Mouse (Mus musculus): Measurements from ENCODE around the gene Clcf1.

Gene Clcf1

DNA sequence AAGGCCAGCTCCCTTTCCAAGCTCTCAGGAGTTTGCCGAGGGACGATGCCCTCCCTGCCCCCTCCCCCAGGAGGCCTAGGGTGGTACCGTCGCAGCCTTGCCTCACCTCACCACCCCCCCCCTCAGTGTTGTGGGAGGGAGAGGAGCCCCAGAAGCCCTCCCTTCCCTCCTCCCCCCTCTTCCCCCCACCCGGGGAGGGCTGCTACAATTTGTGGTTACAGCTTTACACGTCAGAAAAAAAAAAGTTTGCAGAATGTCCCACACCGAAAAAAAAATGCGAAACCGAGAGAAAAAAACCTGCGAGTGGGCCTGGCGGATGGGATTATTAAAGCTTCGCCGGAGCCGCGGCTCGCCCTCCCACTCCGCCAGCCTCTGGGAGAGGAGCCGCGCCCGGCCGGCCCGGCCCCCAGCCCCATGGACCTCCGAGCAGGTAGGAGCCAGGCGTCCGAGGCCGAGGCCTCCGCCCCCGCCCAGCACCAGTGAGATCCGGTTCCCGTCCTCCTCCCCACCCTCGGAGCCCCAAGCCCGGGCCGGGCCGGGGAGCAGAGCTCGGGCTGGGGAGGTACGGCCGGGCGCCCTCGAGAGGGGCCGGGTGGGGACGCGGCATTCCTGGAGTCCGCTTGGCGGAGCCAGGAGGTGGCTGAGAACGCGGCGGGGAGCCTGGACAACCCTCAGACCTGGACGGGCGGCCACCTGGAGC lies at the start of gene Clcf1, which contains the start of gene AC109138.7:
Gene Clcf1, plus strand, starts transcription at position 168 of the 700 bp plus-strand sequence.
Gene AC109138.7, plus strand, starts transcription at position 287 of the 700 bp plus-strand sequence.
- DNase-seq (ENCODE audit: low spot score), result peak; percentile 49

DNA sequence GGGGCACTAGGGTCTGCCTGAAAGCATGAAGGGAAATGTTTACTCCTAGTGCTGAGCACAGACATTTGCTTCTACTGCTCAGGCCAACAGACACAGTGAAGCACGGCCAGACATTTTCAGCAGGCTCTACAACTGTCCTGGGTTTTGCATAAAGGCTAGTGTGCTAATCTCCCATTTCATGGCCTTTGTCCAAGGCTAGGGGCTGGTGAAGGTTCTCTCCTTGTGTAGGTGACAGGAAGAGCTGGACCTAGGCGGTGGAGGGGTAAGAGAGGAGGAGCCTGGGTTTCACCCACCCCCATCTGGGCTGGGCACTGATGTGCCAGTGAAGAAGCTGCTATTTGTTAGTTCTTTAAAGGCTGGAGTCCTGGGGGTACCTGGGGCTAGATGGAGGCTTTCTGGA lies 49.3 kb upstream of the Clcf1 start:
- DNase-seq (ENCODE audit: low spot score), result no peak

DNA sequence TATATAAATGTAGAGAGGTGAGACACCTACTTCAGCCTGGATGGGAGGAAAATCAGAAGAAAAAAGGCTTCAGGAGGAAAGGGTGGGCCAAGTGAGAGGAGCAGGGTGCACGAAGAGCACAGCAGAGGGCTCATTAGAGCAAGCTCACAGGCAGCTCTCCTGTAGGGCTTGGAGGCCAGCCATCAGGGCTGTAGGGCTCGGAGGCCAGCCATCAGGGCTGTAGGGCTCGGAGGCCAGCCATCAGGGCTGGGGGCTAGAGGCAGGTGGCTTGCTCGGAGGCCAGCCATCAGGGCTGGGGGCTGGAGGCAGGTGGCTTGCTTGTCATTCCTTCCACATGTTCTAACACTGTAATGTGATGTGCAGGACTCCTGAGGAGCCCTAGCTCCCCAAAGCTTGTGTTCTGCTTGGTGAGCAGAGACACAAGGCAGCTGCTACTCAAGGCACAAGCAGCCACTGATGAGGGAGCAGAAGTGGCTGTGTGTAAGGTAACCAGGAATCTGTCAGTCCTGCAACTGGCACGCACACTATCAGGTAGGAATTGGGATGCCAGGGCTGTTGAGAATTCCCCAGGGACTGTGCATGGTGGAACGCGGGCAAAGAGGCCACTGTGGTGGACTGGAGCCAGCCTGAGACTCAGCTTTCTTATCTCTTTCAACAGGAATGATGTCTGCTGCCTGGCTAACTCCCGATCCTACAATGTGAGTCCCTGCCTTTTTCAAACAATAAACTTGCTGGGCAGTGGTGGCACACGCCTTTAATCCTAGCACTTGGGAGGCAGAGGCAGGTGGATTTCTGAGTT lies 47.2 kb upstream of the Clcf1 start:
- no peak for DNase-seq (ENCODE audit: low spot score)

DNA sequence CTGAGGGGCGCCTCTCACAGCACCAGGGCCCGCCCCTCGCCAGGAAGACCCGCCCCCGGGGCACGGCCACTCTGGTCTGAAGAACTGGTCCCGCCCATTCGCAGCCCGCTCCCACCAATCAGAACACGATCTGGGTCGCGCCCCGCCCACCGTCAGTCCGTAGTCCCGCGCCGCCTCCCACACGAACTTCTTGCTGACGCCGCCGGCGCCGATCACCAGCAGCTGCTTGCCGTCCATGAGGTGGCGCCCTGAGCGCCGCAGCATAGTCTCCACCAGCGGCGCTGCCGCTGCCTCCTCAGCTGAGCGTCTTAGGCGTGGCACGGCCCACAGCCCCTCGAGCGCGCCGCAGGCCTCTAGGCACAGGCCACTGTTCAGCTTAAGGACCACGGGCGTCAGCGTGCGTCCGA lies 44.7 kb upstream of the Clcf1 start:
- DNase-seq (ENCODE audit: low spot score), result peak; percentile 98

DNA sequence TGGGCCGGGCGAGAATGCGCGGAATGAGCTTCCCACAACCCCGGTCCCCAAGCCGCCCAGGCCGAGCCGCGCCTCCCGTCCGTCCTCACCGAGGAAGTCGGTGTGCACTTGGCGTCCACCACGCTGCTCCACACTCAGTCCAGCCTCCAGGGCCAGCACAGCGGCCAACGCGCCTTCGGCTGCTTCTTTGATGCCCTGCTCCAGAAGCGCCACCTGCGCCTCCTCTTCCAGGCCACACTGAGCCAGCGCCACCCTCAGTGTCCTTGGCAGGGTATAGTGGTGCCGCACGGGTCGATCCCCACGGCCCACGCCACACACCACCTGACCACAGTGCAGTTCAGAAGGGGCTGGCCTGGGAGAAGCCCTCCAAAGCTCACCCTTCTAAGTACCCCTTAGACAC lies 44.2 kb upstream of the Clcf1 start:
- DNase-seq (ENCODE audit: low spot score), result no peak

DNA sequence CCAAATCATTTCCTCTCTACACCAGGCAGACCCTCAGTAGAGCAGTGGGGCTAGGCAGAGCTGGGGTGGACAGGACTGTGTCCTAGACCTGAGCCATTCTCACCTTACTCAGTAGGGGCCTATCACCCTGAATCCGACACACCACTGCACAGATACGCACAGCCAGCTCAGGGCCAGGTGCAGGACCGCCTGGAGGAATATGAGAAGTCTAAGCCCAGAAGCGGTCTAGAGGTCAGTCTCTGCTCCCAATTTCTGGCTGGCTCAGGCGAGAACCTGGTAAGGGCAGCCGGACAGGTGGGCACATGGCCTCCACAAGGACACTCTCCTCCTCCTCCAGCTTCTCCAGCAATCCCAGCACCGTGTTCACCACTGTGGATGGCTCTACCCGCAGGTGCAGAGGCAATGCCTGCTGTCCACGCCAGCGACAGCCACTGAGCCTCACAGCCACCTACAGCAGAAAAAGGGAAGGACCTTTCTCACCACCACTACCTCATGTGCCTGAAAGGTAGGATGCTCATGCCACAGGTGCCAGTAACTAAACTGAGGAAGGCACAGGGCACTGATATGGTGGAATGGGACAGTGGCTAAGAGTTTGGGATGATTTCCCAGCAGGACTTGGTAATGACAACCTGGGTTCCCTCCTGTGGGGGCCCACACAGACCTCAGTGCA lies 43.2 kb upstream of the Clcf1 start:
- DNase-seq (ENCODE audit: low spot score), result no peak

DNA sequence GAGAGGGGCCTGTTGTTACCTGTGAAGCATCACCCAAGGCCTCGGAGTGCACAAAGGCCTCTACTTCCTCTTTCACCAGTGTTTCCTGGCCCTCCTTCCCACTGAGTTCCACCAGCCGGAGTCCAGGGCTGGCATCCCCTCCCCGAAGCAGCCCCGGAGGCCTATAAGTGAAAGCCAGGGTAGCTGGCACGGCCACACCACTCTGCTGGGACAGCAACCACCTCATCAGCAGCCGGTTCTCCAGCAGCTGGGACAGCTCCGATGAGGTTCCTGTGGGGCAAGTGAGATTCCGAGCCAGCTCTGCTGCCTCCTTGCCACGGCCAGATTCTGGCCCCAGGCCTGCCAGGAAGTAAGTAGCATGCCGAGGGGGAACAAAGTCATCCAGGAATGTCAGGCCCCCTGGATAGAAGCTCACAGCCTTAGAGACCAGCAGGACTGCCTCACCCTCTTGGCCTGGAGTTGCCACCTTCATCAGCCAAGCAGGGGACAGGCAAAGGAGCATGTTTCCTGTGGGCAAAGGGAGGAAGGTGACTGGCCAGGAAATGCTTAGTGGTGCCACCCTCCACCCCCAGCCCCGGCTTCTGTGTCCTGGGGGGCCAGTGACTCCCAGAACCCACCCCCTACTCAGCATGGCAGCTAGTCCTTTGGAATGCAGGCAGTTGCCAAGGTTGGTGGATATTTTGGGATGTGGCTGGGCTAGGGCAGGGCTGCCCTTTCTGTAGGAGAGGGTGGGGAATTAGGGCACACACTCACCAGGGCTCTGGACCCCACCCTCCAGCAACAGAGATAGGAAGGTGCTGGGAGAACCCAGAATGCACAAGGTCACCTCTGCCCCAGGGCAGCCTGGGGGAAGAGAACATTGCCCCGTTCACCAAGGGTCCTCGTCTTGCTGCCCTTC lies 42.4 kb upstream of the Clcf1 start:
- no peak for DNase-seq (ENCODE audit: low spot score)

DNA sequence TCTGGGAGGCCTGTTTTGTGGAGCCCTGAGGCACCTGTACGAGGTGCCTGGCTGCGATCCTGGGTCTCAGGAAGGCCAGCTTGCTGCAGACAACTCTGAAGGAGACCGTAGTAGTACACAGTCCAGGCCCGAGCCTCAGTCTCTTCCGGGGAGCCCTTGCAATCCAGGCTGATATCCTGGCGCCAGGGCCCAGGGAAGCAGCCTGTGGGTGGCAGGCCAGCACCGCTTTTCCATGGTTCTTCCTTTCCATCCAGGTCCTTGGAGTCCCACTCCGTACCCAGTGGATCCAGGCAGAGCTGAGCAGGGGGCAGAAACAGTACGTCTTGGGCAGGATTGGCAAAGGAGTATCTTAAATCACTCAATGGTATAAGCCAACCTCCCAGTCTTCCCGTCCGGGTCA lies 41.1 kb upstream of the Clcf1 start:
- DNase-seq (ENCODE audit: low spot score), result no peak

DNA sequence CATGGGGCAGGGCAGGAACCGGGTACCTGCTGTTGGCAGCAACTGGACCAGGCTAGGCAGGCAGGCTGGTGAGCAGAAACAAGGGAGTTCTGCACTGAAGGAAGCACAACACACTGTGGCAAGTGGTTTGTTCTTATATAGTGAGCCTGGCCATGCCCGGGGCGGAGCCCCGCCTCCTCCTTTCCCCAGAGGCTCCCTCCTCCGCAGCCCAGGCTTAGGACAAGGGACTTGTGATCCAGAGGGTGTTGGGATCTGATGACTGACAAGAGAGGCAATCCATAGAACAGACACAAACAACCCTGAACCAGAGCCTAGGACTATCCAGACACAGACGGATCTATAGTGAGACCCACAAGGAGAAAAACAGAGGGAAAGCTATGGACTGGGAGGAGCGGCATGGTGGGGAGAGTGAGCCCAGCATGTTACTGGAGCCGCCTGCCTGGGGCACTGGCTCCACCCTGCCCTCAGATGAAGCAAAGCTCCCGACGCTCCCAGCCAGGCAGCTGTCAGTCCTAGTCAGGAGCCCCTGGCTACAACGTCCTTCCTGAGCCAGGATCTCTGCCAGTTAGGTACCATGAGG lies 38.6 kb upstream of the Clcf1 start, which contains the start of gene Carns1:
Gene Carns1, minus strand, starts transcription at position 112 of the 580 bp plus-strand sequence.
- no peak for DNase-seq (ENCODE audit: low spot score)

DNA sequence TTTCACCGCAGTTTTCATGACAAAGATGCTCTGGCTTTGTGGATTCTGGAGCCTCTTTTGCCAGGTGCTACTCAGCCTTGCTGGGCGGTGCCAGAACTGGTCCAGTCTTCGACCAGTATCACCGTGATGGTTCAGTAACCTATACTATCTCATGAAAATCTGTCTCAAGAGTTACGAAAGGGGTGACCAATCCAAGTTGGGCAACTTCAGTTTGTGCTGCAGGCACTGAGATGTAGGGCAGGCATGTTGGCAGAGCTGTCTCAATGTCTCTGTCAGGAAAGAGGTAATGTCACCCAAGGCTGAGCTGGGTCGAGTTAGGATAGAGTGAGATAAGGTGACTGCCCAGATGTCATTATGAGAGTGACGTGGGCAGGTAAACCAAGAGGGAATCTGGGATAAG lies 33.6 kb upstream of the Clcf1 start:
- no peak for DNase-seq (ENCODE audit: low spot score)

DNA sequence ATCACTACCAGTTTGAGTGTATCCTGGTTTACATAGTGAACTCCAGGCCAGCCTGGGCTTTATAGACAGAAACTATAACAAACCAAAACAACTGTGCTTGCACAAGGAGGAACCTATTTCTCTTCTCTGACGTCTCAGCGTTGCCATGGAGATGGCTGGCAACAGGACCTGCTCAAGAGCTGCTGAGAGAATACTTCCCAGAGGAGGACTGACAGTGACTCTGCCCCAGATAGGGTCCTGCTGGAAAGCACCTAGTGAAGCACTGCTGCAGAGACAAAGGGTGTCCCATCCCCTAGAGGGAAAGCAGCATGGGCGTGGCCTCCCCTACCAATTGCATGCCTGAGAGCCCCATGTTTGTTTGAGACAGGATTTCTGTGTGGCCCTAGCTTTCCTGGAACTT lies 32.1 kb upstream of the Clcf1 start:
- DNase-seq (ENCODE audit: low spot score), result no peak

DNA sequence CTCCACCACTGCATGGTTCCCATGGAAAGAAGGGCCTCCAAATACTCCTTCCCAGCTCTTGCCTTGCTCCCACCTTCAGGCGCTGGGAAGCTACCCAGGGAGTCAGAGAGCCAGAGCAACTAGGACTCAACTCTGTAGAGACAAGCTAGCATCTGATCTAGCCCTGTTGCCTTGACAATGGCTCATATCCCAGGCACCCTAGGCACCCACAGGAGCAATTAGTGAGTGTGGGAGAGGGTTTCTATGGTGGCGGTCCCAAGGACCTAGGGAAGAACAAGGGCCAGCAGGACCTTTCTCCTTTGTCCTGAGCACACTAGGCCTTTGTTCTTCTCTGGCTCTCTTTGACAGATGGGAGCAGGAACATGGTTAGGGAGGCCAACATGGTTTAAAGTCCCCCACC lies 30.3 kb upstream of the Clcf1 start:
- DNase-seq (ENCODE audit: low spot score), result no peak

DNA sequence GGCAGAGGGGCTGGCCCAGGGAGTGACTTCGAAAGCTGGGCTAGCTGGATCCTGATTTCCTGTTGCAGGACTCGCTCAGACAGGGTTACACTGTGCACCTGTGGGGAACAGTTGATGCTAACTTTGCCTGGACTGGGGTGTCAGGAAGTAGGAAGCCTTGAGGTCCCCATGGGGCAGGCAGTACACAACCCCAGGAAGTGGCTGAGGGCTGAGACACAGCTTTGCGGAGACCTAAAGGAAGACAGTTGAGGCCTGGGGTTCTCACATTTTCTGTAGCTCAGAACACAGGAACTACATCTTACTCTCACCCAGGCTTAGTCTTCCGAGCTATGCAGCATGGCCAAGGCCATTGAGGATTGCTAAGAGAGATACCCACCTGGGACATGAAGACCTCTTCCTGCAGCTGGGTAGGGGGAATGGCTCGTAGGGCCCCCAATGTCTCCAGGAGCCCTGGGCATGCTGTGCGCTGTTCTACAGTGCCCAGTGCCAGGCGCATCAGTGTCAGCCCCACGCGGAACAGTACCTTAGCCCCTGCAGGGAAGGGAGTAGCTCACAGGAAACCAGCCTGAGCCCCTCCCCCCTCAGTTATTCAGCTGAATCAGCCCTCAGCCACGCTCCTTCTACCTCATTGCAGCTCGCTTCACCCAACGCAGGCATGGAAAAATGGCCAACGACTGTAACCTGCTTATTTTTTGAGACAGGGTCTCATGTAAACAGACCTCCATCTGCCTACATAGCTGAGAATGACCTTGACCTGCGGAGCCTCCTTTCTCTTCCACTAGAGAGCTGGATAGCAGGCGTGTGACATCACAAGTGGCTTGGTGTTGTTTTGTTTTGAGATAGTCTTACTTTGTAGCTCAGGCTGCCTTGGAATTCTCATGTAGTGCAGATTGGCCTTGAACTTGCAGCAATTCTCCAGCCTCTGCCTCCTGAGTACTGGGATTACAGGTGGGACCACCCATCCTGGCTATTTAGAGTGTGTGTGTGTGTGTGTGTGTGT lies 28.8 kb upstream of the Clcf1 start:
- no peak for DNase-seq (ENCODE audit: low spot score)

DNA sequence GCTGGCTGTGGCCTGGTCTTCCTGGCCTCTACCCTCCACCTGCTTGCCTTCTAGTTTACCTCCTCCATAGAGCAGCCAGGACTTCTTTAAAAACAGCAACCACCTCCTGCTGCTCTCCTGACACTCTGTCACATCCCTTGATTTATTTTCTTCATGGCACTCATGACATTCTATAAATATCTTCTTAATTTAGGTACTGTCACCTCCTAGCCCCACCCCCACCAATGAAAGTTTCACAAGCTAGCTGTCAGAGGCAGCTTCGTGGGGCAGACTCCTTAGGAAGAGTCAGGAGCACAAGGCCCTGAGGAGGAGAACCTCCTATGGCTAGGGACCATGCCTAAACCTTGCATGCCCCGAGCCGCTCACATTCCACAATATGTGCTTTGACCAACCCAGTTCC lies 26.7 kb upstream of the Clcf1 start:
- DNase-seq (ENCODE audit: low spot score), result no peak

DNA sequence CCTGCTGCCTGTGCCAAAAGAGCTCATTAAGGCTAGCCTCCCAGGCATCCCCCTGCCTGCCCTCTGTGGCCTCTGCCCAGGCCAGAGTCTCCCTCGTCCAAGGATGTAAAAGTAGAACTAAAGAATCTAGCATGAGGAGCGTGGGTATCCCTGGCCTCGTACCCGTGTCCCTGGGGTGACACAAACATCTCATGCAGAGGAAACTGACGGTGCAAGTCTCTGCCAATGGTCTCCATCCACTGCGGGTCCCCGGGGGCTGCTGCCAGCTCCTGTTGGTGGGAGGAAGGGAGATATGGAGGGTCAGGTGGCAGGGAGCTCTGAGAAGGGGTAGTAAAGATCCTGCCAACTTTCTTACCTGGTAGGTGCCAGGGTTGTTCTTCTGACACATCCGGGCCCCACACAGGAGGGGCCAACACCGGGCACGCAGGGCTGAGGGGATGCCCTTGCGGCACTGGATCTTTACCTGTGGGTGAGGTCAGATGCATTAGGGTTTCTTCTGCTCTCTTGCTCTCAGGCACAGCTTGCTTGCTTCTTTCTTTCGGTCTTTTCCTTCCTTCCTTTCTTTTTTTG lies 24.9 kb upstream of the Clcf1 start:
- DNase-seq (ENCODE audit: low spot score), result no peak

DNA sequence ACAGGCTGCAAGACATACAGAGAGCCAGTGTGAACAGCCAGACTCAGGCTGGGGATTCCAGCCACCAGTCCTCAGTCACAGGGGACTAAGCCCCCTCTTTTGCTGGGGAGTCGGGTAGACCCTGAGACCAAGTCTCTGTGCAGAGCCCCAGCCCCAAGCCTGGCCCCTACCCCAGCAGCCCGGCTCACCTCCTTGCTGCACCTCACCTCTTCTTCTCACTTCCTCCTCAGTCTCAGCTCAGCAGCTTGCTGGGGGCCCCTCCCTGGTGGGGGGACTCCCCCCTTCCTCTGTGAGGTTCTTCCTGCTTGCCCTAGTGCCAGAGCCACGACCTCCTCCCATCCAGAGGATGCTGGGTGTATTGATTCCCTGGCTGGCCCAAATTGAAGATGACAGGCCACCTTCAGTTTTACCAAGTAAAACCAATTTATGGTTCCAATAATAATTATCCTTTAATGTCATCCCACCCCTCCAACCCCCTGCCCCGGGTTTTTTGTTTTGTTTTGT lies 23.2 kb upstream of the Clcf1 start, which contains the start of gene Tbc1d10c:
Gene Tbc1d10c, minus strand, starts transcription at position 454 of the 504 bp plus-strand sequence.
- DNase-seq (ENCODE audit: low spot score), result no peak

DNA sequence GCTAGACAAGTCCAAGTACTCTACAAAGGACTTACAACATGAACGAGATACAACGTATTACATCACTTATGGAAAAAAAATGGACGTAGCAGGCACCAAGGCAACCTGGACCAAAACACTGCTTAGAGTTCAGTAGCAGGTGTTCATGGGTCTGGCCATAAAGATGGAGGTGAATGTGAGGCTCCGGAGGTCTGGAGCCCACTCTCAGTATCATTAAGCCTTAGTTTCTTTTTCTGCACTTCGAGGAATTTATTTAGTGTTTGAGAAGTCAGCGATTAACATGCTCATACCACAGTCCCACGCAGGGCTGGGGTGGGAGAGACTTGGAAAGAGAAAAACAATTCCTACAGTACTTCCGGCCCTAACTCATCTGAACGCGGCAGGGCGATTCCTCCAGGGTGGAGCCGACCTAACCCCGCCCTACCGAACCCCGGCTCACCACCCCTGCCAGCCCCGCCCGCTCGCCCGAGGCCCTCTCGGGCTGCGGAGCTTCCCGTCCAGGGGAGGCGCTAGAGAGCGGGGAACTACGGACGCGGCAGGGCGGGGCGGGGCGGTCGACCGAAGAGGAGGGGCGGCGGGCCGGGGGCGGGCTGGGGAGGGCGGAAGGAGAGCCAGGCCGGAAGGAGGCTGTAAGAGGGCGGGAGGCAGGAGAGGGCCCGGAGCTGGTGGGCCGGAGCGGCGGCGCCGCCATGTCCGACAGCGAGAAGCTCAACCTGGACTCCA lies 22.3 kb upstream of the Clcf1 start, which contains the start of gene Ppp1ca:
Gene Ppp1ca, plus strand, starts transcription at position 538 of the 723 bp plus-strand sequence.
- peak; percentile 99 for DNase-seq (ENCODE audit: low spot score)

DNA sequence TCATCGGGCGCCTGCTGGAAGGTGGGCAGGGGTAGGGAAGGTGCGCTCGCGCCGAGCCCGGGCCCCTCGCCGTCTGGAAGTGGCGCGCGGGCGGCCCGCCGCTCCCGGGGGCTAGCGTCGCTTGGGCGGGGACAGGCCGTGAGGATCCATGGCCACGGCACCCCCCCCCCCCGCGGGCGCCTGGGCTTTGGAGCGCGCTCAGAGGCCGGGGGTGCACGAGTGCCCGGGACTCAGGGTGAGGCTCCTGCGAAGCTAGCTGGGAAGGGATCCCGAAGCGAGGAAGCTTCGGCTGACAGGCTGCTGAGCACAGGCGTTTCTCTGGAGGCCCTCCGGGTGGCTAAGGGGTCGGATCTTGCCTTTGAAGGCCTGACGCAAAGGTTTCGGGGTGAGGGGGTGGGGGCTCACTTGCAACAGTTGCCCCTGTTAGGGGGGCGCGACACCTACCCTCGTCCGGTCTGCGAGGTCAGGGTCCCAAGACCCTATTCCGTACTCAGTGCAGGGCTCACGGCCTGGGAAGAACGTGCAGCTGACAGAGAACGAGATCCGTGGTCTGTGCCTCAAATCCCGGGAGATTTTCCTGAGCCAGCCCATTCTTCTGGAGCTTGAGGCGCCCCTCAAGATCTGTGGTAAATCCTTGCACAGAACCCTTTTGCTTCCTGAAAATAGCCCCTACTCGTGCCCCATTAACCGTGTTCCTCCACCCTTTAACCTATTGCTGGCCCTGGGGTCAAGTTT lies 21.6 kb upstream of the Clcf1 start:
- no peak for DNase-seq (ENCODE audit: low spot score)

Measured in urinary bladder, postnatal 25 days (tissue).